Mouse (Mus musculus) urinary bladder, postnatal 10 days (tissue): ENCODE results near the gene Taco1.
"Not testable (repeated sequence)": the region's sequence is repeated elsewhere in the genome, so short reads cannot be mapped to it uniquely, and the experiment has no call there.

Source experiments
- DNase-seq: peaks from one replicate; pipeline ENCODE4 v3.0.0; 2022; ENCODE audit warnings: low spot score

The Taco1 gene

DNA sequence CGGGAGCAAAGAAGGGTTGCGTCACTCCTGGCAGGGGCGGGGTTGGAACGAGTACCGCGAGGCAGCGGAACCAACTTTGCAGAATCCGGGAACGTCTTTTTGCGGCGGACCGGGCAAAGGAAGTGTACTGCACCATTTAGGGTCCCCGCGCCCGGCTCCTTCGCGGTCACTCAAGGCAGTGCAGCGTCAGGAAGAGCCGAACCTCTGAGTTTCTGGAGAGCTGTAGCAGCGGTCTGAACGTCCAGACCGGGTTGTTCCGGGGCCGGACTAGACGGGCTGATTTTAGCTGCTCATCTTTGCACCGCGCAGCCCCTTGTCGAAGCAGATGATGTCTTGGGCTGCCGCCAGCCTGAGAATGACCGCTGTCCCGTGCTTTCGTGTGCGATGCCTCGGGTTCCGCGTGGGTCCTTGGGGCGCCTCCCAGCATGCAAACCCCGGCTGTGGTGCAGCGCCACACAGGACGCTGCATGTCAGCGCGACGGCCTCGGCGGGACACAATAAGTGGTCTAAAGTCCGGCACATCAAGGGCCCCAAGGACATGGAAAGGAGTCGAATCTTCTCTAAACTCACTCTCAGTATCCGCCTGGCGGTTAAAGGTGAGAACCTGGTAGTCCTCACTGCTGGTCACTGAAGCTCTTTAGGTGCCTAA, at the start of gene Taco1:
TSS of gene Taco1 (plus strand) at position 139 of the 649 bp plus-strand sequence.
- DNase-seq, result peak; percentile 75

- DNase-seq, result no peak
Measured at GRCm38 (mm10) chr11:106016440-106016839, 49.4 kb upstream of the Taco1 start.

DNA sequence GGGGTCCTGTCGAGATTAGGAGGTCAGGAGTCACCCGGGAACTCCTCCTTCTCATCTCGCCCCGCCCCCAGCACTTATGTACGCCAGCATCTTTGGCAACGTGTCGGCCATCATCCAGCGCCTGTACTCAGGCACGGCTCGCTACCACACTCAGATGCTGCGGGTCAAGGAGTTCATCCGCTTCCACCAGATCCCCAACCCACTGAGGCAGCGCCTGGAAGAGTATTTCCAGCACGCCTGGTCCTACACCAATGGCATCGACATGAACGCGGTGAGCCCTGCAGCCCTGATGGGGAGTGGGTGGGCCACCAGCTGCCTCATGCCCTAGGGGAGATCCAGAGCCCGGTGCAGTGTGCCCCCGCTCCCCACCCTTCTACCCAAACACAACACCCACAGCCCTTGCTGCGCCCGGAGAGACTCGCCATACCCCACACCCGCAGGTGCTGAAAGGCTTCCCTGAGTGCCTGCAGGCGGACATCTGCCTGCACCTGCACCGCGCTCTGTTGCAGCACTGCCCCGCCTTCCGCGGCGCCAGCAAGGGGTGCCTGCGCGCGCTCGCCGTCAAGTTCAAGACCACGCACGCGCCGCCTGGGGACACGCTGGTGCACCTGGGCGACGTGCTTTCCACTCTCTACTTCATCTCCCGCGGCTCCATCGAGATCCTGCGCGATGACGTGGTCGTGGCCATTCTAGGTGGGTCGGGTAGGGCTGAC, 45.7 kb upstream of the Taco1 start:
- DNase-seq, result no peak

- DNase-seq, result no peak
Measured at GRCm38 (mm10) chr11:106025774-106026173, 40.1 kb upstream of the Taco1 start.

GRCm38 (mm10) chr11:106026465-106027151, 39.3 kb upstream of the Taco1 start:
- DNase-seq, result no peak

DNA sequence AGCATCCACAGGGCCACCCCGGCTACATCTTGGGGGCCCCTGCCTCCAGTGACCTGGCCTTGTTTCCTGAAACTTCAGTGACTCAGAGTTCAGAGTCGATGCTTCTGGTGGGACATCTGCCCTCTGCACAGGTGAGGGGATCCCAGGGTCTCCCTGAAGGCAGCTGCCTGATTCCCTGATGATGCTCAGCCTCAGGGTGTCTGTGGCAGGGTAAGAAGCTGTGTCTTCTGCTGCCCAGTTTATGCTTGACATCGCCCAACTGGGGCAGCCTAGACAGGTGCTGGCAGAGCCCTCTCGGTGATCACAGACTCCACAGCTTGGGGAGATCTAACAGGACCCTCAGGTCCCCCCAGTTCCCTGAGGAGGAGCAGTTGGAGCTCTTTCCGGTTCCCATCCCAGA, 38.3 kb upstream of the Taco1 start:
- DNase-seq, result no peak

GRCm38 (mm10) chr11:106032074-106032473, 33.8 kb upstream of the Taco1 start:
- not testable (repeated sequence) for DNase-seq

GRCm38 (mm10) chr11:106033491-106033919, 32.4 kb upstream of the Taco1 start:
- DNase-seq, result no peak

GRCm38 (mm10) chr11:106034986-106035385, 30.9 kb upstream of the Taco1 start:
- DNase-seq, result no peak

DNA sequence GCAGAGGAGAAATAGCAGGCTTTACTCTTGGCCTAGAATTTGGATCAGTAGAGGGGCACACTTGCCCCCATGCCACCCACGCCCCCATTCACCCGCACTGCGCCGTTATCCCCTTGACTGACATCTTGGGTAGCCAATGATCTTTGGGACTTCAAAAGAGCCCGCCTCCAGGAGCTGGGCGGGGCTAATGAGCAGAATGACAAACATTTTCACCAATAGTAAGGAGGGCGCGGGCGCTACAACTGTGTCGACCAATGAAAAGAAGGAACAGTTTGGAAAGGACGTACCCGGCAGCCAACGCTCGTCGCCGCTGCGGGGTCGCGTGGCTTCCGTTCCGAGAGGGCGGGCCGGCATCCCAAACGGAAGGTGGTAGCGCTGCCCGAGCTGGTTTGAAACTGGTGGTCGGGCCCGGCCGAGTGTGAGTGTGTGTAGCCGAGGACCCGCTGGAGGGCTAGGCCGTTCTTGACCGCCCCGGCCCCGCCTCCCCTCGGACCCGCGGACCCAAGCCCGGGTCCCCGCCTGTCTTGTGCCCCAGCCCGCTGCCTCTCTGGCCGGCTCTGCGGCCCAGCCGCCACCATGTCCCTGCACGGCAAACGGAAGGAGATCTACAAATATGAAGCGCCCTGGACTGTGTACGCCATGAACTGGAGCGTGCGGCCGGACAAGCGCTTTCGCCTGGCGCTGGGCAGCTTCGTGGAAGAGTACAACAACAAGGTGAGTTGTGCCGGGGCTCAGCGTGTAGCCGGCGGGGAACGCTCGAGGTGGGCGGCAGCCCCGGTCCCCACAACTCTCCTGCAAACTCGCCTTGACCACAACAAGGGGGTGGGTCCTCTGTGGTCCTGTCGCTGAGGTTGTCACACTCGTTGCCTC, 29.1 kb upstream of the Taco1 start, which contains the start of gene Dcaf7:
TSS of gene Dcaf7 (plus strand) at position 325 of the 870 bp plus-strand sequence.
- peak; percentile 74 for DNase-seq

DNA sequence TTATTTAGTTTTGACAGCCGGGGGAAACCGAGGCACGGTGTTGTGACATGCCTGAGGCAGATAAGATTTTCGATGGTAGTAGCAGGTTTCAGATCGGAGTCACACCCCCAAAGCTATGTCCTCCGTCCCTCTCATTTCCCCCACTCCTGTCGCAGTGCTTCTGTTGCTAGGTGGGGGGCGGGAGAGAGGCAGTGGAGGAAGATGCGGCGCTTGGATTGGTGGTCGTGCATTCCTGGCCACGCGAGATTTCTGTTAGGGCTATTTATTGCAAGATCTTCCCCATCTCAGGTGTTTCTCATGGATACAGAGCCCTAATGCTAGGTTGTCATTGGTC, 28.5 kb upstream of the Taco1 start:
- DNase-seq, result no peak

DNA sequence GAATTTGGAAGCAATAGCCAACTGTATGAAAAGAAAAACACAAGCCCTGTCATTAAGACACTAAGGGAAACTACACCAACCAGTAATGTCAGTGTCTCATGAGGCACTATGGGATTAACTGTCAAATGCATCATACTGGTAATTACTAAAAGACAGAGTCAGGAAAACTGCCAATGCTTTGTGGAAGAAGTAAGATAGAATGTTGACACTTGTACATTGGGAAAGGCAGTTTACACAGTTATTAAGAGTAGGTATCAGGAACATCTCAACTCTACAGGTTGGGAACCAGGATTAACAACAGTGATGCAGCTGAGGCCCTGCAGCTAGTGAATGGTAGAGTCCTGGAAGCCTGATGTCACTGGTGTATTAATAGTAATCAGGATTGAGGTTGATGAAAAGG, 21.5 kb upstream of the Taco1 start:
- no peak for DNase-seq

GRCm38 (mm10) chr11:106045256-106045655, 20.6 kb upstream of the Taco1 start:
- no peak for DNase-seq

GRCm38 (mm10) chr11:106045780-106046179, 20.1 kb upstream of the Taco1 start:
- no peak for DNase-seq

GRCm38 (mm10) chr11:106046584-106046983, 19.3 kb upstream of the Taco1 start:
- DNase-seq, result no peak

DNA sequence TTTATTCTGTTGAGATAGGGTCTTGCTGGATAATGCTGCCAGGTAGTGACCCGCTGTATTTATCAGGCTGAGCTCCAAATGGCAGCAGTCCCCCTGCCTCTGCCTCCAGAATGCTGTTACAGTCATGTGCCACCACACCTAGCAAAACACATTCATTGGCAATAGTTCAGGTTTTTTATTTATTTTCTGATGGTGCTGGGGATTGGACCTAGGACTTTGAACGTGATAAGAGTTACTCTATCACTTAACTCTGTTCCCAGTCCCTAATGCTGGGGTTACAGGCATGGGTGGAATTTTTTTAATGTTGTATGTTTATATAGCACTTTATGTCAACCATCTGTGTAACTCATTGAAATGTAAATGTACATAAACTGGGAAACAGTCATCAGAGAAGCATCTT, 11.9 kb upstream of the Taco1 start:
- no peak for DNase-seq

GRCm38 (mm10) chr11:106054600-106054999, 11.3 kb upstream of the Taco1 start:
- DNase-seq, result no peak

DNA sequence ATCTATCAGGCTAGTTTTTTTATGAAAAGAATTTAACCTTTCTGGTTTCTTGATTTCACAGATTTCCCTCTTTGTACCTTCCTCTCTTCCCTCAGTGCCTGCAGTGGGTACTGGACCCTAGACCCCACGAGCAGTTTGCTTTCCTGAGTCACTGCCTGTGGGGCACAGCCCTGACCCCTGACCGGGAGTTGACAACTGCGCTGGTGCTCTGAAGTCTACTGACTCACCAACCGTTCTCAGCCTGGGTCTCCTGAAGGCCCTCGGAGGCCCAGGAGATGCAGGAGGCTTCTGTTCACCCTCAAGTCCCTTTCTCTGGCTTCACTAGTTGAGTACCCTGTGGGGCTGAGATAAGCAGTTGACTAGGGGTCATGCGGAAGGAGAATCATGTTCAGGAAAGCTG, 10.5 kb upstream of the Taco1 start:
- no peak for DNase-seq

DNA sequence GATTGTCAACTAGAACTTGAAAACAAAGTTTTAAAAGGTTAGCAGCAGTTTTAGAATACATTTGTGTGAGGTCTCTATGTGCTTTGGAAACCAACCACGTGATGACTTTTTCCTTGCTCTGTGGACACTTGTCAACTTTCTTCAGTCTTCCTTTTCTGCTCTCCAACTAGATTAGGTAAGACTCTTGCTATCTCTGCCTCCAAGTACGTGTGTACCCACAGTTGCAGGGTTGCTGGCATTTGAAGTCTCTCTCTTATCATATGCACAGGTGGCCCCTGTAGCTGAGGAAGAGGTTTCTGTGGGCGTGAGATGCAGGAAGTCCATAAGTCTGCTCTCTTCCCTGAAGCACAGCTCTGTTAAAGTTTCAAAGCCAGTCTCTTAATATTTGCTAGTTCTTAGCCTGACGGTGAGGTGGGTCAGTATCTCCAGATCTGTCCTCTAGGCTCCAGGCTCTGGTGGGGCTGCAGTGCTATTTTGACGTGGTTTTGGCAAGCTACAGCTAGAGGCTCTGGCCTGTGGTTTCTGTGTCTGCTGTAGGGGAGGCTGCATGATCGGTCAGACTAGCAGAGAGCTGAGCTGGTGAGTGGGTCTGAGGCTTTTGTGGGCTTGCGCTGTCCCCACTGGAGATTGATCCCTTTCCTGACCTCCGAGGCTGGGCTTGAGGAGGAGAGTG, 8.9 kb upstream of the Taco1 start:
- no peak for DNase-seq

- DNase-seq, result no peak
Measured at GRCm38 (mm10) chr11:106058020-106058419, 7.8 kb upstream of the Taco1 start.

- DNase-seq, result no peak
Measured at GRCm38 (mm10) chr11:106060549-106060948, 5.3 kb upstream of the Taco1 start.

DNA sequence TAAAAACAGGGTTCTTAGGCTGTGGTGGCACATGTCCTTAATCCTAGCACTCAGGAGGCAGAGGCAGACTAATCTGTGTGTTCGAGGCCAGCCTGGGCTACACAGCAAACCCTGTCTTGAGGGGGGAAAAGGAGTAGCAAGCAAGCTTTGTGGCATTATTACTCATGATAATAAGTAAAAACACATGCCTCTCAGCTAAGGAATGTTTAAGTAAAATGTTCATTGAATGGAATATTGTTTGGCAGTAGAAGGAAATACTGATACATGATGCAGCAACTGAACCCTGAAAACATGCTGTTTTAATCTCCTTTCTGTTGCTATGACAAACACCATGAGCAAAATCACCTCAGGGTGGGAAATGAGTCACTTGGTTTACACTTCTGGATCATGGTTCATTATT, 4.5 kb upstream of the Taco1 start:
- DNase-seq, result no peak
